Mouse (Mus musculus): ENCODE measurements around the gene Cpeb3. TPM values are rescaled to one million over a fixed set of nuclear protein-coding genes. Genes with fewer than 3 reads are reported as not detected.
A peak's percentile ranks its signal among the peaks of the same experiment; 100 is the strongest.

Cpeb3 gene
- polyA plus RNA-seq, 1 experiment from 2014 or later = 10.1 TPM

GRCm38 (mm10) chr19:37031446-37031845 is 177.0 kb downstream of the Cpeb3 start:
- no peak overlapping the region for H3K4me3 ChIP-seq (replicated peaks; ENCODE audit: low read depth, low read length)
- no peaks in the 10 kb centered on the region for H3K27me3 ChIP-seq (ENCODE audit: control insufficient read depth, insufficient read depth, low read length)
- H3K4me2 ChIP-seq (ENCODE audit: low read length) = no peak overlapping the region
- H3K9me3 ChIP-seq (ENCODE audit: control insufficient read depth, low read length) = no peaks in the 10 kb centered on the region
- WGBS = 91% methylated on average over 5 of the region's 5 CpGs
- H3K4me1 ChIP-seq (ENCODE audit: control insufficient read depth, insufficient read depth, low read length) = no peaks in the 10 kb centered on the region
- no peak for ATAC-seq (ENCODE audit: low FRiP score, low TSS enrichment)
- no peak for DNase-seq
- no peaks in the 10 kb centered on the region for H3K36me3 ChIP-seq (ENCODE audit: control insufficient read depth, insufficient read depth, low read length)
- H3K27ac ChIP-seq (replicated peaks; ENCODE audit: low read depth, low read length) = no peak overlapping the region
- H3K9ac ChIP-seq (replicated peaks; ENCODE audit: low read length) = no peak overlapping the region

- H3K4me2 ChIP-seq (ENCODE audit: low read length) = no peak overlapping the region
- ATAC-seq (ENCODE audit: low FRiP score, low TSS enrichment) = no peak
- H3K27ac ChIP-seq (replicated peaks; ENCODE audit: low read depth, low read length) = no peak overlapping the region
- no peak overlapping the region for H3K4me3 ChIP-seq (replicated peaks; ENCODE audit: low read depth, low read length)
- no peaks in the 10 kb centered on the region for H3K9me3 ChIP-seq (ENCODE audit: control insufficient read depth, low read length)
- H3K4me1 ChIP-seq (ENCODE audit: control insufficient read depth, insufficient read depth, low read length) = no peaks in the 10 kb centered on the region
- H3K27me3 ChIP-seq (ENCODE audit: control insufficient read depth, insufficient read depth, low read length) = no peaks in the 10 kb centered on the region
- no peak overlapping the region for H3K9ac ChIP-seq (replicated peaks; ENCODE audit: low read length)
- WGBS = 77% methylated on average over 6 of the region's 6 CpGs
- H3K36me3 ChIP-seq (ENCODE audit: control insufficient read depth, insufficient read depth, low read length) = peaks cover 2% of the 10 kb centered on the region; the same call in 1 of the 2 replicates
- DNase-seq = no peak
Measured at GRCm38 (mm10) chr19:37029771-37030170, 178.6 kb downstream of the Cpeb3 start.

GRCm38 (mm10) chr19:37026408-37026807 is 182.0 kb downstream of the Cpeb3 start:
- Histone ChIP-seq H3K4me3 (replicated peaks; ENCODE audit: low read depth, low read length) (no peak overlapping the region), H3K4me1 (ENCODE audit: control insufficient read depth, insufficient read depth, low read length) (no peaks in the 10 kb centered on the region), H3K9ac (replicated peaks; ENCODE audit: low read length) (no peak overlapping the region), H3K9me3 (ENCODE audit: control insufficient read depth, low read length) (no peaks in the 10 kb centered on the region), H3K27me3 (ENCODE audit: control insufficient read depth, insufficient read depth, low read length) (no peaks in the 10 kb centered on the region), H3K4me2 (ENCODE audit: low read length) (no peak overlapping the region), H3K36me3 (ENCODE audit: control insufficient read depth, insufficient read depth, low read length) (peaks cover 6% of the 10 kb centered on the region; the same call in 1 of the 2 replicates), H3K27ac (replicated peaks; ENCODE audit: low read depth, low read length) (no peak overlapping the region)
- ATAC-seq (ENCODE audit: low FRiP score, low TSS enrichment) (no peak), DNase-seq (no peak)
- WGBS = 86% methylated on average over 11 of the region's 11 CpGs

GRCm38 (mm10) chr19:37025839-37026319 is 182.5 kb downstream of the Cpeb3 start:
- Histone ChIP-seq H3K4me1 (ENCODE audit: control insufficient read depth, insufficient read depth, low read length) (no peaks in the 10 kb centered on the region), H3K9ac (replicated peaks; ENCODE audit: low read length) (no peak overlapping the region), H3K27me3 (ENCODE audit: control insufficient read depth, insufficient read depth, low read length) (no peaks in the 10 kb centered on the region), H3K4me2 (ENCODE audit: low read length) (no peak overlapping the region), H3K4me3 (replicated peaks; ENCODE audit: low read depth, low read length) (no peak overlapping the region), H3K36me3 (ENCODE audit: control insufficient read depth, insufficient read depth, low read length) (peaks cover 6% of the 10 kb centered on the region; the same call in 1 of the 2 replicates), H3K9me3 (ENCODE audit: control insufficient read depth, low read length) (no peaks in the 10 kb centered on the region), H3K27ac (replicated peaks; ENCODE audit: low read depth, low read length) (no peak overlapping the region)
- WGBS = 71% methylated on average over 13 of the region's 13 CpGs
- no peak for ATAC-seq (ENCODE audit: low FRiP score, low TSS enrichment)
- DNase-seq = no peak

GRCm38 (mm10) chr19:37022146-37022545 is 186.3 kb downstream of the Cpeb3 start:
- Histone ChIP-seq H3K27ac (replicated peaks; ENCODE audit: low read depth, low read length) (no peak overlapping the region), H3K27me3 (ENCODE audit: control insufficient read depth, insufficient read depth, low read length) (no peaks in the 10 kb centered on the region), H3K4me3 (replicated peaks; ENCODE audit: low read depth, low read length) (no peak overlapping the region), H3K9ac (replicated peaks; ENCODE audit: low read length) (no peak overlapping the region), H3K36me3 (ENCODE audit: control insufficient read depth, insufficient read depth, low read length) (peaks cover 6% of the 10 kb centered on the region; the same call in 1 of the 2 replicates), H3K4me2 (ENCODE audit: low read length) (no peak overlapping the region), H3K9me3 (ENCODE audit: control insufficient read depth, low read length) (no peaks in the 10 kb centered on the region), H3K4me1 (ENCODE audit: control insufficient read depth, insufficient read depth, low read length) (peaks cover 7% of the 10 kb centered on the region; the same call in 1 of the 2 replicates)
- DNase-seq (no peak), ATAC-seq (ENCODE audit: low FRiP score, low TSS enrichment) (no peak)
- WGBS = 88% methylated on average over 5 of the region's 5 CpGs

- Histone ChIP-seq H3K4me1 (ENCODE audit: control insufficient read depth, insufficient read depth, low read length) (peaks cover 7% of the 10 kb centered on the region; the same call in 1 of the 2 replicates), H3K36me3 (ENCODE audit: control insufficient read depth, insufficient read depth, low read length) (peaks cover 6% of the 10 kb centered on the region; the same call in 1 of the 2 replicates), H3K9ac (replicated peaks; ENCODE audit: low read length) (no peak overlapping the region), H3K4me2 (ENCODE audit: low read length) (no peak overlapping the region), H3K4me3 (replicated peaks; ENCODE audit: low read depth, low read length) (no peak overlapping the region), H3K27me3 (ENCODE audit: control insufficient read depth, insufficient read depth, low read length) (no peaks in the 10 kb centered on the region), H3K9me3 (ENCODE audit: control insufficient read depth, low read length) (no peaks in the 10 kb centered on the region; the same call in 1 of the 2 replicates), H3K27ac (replicated peaks; ENCODE audit: low read depth, low read length) (no peak overlapping the region)
- DNase-seq = no peak
- ATAC-seq (ENCODE audit: low FRiP score, low TSS enrichment) = no peak
- 71% methylated on average over 11 of the region's 11 CpGs for WGBS
Measured at GRCm38 (mm10) chr19:37020951-37021350, 187.4 kb downstream of the Cpeb3 start.

GRCm38 (mm10) chr19:37020531-37020930 is 187.9 kb downstream of the Cpeb3 start:
- H3K9me3 ChIP-seq (ENCODE audit: control insufficient read depth, low read length) = no peaks in the 10 kb centered on the region; the same call in 1 of the 2 replicates
- no peak overlapping the region for H3K27ac ChIP-seq (replicated peaks; ENCODE audit: low read depth, low read length)
- H3K27me3 ChIP-seq (ENCODE audit: control insufficient read depth, insufficient read depth, low read length) = no peaks in the 10 kb centered on the region
- no peak overlapping the region for H3K4me3 ChIP-seq (replicated peaks; ENCODE audit: low read depth, low read length)
- no peak for DNase-seq
- ATAC-seq (ENCODE audit: low FRiP score, low TSS enrichment) = no peak
- no peak overlapping the region for H3K4me2 ChIP-seq (ENCODE audit: low read length)
- H3K9ac ChIP-seq (replicated peaks; ENCODE audit: low read length) = no peak overlapping the region
- peaks cover 6% of the 10 kb centered on the region; the same call in 1 of the 2 replicates for H3K36me3 ChIP-seq (ENCODE audit: control insufficient read depth, insufficient read depth, low read length)
- 62% methylated on average over 5 of the region's 5 CpGs for WGBS
- H3K4me1 ChIP-seq (ENCODE audit: control insufficient read depth, insufficient read depth, low read length) = peaks cover 7% of the 10 kb centered on the region; the same call in 1 of the 2 replicates

- DNase-seq (no peak), ATAC-seq (ENCODE audit: low FRiP score, low TSS enrichment) (no peak)
- Histone ChIP-seq H3K9ac (replicated peaks; ENCODE audit: low read length) (peak overlapping the region; percentile 36; the same call in 1 of the 2 replicates), H3K4me2 (ENCODE audit: low read length) (peak overlapping the region; percentile 55), H3K4me1 (ENCODE audit: control insufficient read depth, insufficient read depth, low read length) (peaks cover 7% of the 10 kb centered on the region; the same call in 1 of the 2 replicates), H3K36me3 (ENCODE audit: control insufficient read depth, insufficient read depth, low read length) (peaks cover 4% of the 10 kb centered on the region; the same call in 1 of the 2 replicates), H3K4me3 (replicated peaks; ENCODE audit: low read depth, low read length) (peak overlapping the region; percentile 31), H3K27me3 (ENCODE audit: control insufficient read depth, insufficient read depth, low read length) (no peaks in the 10 kb centered on the region), H3K27ac (replicated peaks; ENCODE audit: low read depth, low read length) (no peak overlapping the region), H3K9me3 (ENCODE audit: control insufficient read depth, low read length) (no peaks in the 10 kb centered on the region; the same call in 1 of the 2 replicates)
- WGBS = 56% methylated on average over 5 of the region's 5 CpGs
Measured at GRCm38 (mm10) chr19:37018931-37019330, 189.5 kb downstream of the Cpeb3 start.

- Histone ChIP-seq H3K4me2 (ENCODE audit: low read length) (peak overlapping the region; percentile 55), H3K27me3 (ENCODE audit: control insufficient read depth, insufficient read depth, low read length) (no peaks in the 10 kb centered on the region), H3K4me1 (ENCODE audit: control insufficient read depth, insufficient read depth, low read length) (peaks cover 7% of the 10 kb centered on the region; the same call in 1 of the 2 replicates), H3K4me3 (replicated peaks; ENCODE audit: low read depth, low read length) (peak overlapping the region; percentile 31), H3K27ac (replicated peaks; ENCODE audit: low read depth, low read length) (no peak overlapping the region), H3K36me3 (ENCODE audit: control insufficient read depth, insufficient read depth, low read length) (peaks cover 9% of the 10 kb centered on the region), H3K9me3 (ENCODE audit: control insufficient read depth, low read length) (no peaks in the 10 kb centered on the region; the same call in 1 of the 2 replicates), H3K9ac (replicated peaks; ENCODE audit: low read length) (peak overlapping the region; percentile 36; the same call in 1 of the 2 replicates)
- ATAC-seq (ENCODE audit: low FRiP score, low TSS enrichment) (peak; percentile 90), DNase-seq (peak; percentile 77)
- WGBS = 2% methylated on average over 26 of the region's 26 CpGs
Measured at GRCm38 (mm10) chr19:37018411-37018810, 190.0 kb downstream of the Cpeb3 start.

All from midbrain, embryonic 14.5 days (tissue).